Mouse (Mus musculus) cerebellum, adult 11 months (tissue): Measurements from ENCODE around the gene L3mbtl1.
A peak's percentile ranks its signal among the peaks of the same experiment; 100 is the strongest.
"Not testable (repeated sequence)": the region's sequence is repeated elsewhere in the genome, so short reads cannot be mapped to it uniquely, and the experiment has no call there.

Experiments used
- DNase-seq: peaks from one replicate; pipeline ENCODE4 v3.0.0; 2022

Gene L3mbtl1

DNA sequence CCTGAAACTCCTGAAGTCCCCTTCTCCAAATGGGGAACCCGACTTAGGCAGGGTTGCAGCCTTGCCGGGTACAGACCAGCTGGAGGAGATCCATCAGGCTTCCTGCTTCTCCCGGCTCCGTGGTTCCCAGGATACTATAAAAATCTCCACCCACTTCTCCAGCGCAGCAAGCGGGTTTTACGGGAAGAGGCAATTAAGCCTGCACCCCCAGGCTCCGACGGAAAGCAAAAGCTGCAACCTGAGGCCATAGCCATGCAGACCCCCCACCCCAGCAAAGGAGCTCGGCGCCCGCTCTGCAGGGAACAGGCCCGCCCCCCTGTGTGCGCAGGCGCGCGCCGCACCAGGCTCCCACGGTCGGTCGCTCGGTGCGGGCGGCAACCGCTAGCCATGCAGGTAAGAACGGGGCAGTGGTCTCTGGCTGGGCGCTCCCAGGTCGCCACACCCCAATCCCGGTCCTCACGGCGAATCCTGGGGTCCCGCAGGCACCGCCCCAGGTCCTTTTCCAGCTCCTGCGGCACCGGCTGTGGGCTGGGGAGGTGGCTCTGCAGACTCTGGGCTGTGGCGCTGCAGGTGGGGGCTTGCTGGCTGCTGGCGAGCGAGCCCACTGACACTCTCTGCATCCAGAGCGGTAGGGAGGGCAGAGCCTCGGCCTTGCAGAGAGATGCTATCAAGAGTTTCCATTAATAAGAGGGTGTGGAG is at the start of gene L3mbtl1:
Gene L3mbtl1 (plus strand): TSS at position 325 of the 699 bp plus-strand sequence.
- DNase-seq = peak; percentile 43

DNA sequence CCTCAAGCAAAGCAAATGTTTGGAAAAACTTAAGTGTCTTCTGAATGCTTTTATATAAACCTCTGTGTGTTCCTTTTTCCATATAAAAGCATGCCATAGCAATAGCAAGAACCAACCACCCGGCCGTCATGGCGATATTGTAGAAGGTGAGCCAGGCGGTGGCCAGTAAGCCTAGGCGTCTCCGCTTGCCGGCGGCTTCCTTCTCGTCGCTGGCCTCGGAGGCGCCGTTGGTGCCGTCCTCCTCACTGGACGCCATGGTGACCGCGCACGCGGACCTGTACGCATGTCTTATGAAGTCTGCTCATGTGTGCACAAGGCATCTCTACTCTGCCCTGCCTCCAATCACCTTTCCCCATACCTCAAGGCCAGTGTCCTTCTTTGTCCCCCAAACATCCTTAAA is 44.0 kb upstream of the L3mbtl1 start:
- DNase-seq = not testable (repeated sequence)

DNA sequence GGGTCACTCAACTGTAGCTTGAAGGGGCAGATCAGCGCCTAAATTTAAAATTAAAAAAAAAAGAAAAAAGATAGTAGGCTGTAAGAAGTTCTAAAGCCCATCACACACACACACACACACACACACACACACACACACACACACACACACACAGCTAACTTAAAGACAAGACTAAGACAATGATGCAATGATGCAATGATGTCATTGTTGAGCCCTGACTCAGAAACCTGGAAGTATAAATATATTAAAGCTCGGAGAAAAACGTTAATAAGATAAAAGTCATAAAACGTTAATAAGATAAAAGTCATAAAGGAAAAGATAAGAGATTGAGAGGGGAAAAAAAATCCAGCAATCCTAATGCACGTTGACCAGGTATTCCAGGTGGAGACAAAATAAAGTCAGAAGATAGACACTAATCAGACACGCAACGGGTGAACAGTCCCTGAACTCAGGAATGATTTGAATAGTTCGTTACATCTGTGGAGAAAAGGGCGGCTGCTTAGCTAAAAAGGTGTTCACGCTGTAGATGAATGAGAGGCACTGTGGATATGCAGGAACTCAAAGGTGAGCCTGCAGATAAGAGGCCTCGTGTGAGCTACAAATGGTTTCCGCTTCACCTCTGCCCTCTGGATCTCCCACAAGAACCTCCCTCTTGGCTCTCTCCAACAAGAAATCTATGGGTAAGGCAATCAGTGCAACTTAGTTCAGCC is 43.2 kb upstream of the L3mbtl1 start:
- DNase-seq = no peak

DNA sequence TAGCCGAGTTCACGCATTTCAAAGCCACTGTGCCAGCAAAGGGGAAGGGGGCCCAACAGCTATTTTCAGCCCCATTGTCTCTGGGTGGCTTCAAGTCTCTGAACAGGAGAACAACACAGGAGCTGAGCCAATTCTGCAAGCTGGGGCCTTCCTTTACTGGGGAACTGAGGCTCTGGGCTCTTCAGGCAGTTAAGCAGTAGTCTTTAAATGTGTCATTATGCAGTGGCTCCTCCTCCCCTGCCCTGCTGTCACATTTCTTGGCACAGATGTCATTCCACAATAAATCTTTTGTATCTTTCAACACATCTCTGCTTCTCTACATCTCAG is 42.7 kb upstream of the L3mbtl1 start:
- DNase-seq = no peak

DNA sequence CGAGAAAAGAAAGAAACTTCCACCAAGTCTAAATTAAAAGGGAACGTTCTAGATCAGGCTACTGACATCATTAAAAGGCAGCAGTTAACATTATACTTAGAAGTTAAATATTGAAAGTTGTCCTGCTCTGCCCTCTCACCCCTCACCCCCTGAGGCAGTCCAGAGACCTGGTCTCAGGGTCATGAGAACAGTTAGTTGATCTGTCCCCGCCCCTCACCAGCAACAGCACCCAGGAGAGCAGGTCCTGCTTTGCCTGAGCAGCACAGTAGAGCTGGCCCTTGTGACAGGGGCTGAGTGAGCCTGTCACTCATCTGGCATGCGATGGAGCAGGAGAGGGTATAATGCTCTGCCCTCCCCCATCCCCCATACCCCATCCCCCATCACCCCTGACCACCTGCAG is 37.4 kb upstream of the L3mbtl1 start:
- no peak for DNase-seq

DNA sequence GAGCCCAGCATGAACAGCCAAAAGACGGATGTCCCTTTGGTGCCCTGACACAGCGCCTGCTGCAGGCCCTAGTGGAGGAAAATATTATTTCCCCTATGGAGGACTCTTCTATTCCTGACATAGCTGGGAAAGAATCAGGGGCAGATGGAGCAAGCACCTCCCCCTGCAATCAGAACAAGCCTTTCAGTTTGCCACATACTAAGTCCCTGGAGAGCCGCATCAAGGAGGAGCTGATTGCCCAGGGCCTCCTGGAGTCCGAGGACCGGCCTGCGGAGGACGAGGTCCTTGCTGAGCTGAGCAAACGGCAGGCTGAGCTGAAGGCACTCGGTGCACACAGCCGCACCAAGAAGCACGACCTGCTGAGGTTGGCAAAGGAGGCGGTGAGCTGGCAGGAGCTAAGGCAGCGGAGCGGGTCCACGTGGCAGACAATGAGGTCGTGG is 35.2 kb upstream of the L3mbtl1 start:
- peak; percentile 57 for DNase-seq

DNA sequence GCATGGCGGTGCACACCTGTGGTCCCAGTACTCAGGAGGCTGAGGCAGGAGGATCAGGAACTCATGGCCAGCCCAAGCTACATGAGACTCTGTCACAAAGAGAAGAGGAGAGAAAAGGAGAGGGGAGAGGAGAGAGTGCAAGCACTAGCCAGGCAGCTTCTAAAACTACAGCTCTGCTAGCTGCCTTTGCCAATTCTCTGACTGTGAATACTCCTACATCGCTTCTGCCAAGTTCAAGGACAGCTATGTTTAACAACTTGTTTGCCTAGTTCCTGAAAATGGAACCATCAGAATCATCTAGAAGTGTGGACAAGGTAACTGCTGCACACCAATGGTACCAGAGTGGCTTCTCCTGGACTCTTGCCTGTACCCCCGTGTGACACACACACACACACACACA is 29.2 kb upstream of the L3mbtl1 start:
- no peak for DNase-seq

DNA sequence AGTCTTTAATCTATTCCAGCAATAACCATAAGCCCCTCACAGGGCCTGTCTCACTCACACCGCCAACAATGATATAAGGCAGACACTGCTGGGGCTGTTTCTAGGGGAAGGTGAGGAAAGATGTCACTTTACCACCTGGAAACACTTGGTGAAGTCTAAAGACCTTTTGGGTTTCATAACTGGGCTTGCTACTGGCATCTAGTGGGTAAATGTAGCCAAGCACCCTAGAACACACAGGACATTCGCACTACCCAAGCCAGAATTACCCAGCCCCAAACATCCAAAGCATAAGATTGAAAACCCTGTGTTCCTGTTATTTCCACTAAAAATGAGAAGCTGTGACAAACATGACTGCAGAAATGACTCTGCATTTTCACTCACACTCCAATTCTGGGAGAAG is 28.8 kb upstream of the L3mbtl1 start:
- no peak for DNase-seq

DNA sequence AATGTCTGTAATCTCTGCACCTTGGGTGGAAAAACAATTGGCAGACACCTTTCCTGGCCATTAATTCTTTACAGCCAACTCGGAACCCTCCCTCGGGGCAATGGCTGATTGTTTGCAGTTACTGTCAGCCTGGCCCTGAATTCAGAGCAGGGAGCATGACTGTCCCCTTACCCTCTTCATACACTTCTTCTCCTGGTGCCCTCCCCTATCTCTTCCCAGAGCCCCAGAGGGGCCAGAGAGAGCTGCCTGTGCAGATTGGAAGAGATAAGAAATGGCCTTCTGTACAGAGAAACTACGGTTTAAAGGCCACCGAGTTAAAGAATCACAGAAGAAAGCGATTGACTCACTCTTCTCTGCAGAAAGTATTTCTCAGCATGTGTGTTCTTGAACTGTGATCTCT is 23.3 kb upstream of the L3mbtl1 start:
- DNase-seq = no peak

DNA sequence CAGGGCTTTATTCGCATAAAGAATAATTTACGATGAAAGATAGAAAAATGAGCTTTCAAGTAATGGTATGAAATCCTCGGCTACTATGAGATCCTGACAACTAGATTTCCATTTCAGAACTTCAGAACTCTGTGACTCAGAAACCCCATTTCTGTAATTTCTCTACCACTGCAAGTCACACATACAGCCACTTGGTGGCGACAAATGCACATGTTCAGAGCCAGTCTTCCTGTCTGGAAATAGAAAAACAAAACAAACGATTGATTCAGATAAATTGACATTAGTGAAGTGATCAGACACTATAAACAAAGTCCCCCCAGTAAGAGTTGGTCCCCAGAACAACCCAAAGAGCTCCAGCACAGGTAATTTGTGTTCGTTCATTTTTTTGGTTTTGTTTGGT is 21.1 kb upstream of the L3mbtl1 start:
- DNase-seq = no peak

DNA sequence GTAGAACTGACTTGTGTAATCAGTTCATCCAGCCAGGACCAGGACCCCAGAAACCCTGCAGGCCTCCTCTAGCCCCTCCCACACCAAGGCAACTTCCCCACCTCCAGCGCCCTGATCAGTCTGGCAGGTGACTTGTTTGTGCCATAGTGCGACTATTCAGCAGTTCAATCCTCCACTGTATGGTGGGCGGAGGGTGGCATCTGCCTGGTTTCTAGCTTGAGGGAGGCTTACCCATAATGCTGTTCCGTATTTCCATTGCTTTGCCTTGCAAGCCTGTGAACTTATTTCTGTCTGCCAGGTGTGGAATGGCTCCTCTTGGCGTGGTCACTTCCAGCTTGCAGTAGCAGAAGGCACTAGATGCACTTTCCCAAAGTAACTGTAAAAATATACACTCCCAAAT is 20.4 kb upstream of the L3mbtl1 start:
- DNase-seq = no peak

DNA sequence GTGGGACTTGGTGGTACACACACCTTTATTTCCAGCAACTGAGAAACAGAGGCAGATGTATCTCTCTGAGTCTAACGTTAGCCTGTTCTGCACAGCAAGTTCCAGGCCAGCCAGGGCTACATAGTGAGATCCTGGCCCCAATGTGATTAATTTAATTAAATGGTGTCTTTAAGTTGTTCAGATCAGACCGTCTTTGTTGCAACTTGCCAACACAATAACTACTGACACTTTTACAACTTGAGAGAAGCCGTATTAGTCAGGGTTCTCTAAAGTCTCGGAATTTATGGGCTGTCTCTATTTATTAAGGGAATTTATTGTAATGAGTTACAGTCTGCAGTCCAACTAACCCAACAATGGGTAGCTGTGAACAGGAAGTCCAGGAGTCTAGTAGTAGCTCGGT is 19.1 kb upstream of the L3mbtl1 start:
- no peak for DNase-seq

DNA sequence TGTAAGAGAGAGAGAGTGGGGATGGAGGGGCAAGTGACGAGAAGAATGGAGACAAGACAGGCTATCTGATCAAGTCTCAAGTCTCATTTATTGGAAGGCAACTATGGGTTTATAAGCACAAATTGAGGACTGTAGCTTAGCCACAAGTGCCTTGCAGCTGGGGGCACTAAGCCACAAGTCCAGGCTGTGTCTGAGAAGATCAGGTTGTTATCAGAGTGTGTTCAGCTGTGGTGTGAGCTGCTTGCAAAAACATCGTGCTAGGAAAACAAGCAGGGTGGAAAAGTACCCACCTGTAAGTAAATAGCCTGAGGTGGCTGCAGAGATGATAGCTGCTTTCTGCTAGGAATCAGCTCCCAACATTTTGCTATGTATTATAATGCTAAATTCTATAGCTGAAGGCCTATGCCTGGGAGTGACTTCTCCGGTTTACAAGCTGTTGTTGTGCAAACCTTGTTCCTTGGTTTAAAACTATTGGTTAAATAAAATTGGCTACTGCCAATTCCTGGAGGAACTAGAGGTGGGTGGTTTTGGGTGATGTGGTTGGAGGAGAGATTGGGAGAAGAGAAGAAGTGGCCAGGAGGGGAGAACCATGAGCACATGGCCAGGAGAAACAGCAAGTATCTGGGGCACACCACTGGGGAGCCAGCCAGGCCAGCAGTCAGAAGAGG is 15.2 kb upstream of the L3mbtl1 start:
- no peak for DNase-seq

DNA sequence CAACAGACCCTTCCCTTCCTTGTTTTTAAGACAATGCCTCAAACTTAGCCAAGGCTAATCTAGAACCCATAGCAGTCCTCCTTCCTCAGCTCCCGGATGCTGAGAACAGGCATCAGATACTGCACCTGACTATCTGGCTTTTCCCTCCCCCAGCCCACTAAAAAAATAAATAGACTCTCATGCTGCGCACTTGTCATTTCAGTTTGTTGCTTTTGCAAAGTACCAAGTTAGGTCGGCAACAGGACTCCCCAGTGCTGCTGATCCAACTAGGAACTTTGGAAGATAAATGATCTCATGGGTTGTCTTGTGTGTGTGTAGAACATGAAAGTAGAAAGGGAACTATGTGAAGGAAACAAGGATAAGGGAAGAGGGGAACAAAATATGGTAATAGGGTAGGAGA is 13.6 kb upstream of the L3mbtl1 start:
- no peak for DNase-seq

DNA sequence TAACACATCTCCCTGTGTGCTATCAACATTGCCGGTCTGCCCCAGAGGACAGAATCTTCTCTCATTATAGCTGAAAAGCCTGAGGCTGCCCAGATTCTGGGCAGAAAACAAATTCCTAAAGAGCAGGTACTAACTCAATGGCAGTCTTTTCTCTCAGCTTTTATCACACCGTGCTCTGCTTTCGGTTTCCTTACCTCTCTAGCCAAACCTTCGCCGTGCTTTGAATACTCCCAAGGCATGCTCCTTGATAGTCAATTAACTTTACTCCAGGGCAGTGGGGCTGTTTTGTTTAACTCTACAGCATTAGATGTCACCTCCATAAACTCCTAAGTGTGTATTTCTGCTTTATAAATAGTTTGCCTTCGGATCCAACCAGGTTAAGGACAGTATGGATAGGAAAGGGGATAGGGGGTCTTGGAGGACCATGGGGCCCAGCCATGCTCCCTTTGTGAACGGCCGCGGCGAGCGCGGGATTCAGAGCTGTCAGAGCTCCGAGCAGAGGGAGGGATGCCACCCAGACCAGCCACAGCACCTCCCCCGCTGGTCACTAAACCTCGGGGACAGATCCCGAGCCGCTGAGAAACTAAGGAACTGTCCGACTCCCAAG is 12.7 kb upstream of the L3mbtl1 start:
- DNase-seq = no peak

DNA sequence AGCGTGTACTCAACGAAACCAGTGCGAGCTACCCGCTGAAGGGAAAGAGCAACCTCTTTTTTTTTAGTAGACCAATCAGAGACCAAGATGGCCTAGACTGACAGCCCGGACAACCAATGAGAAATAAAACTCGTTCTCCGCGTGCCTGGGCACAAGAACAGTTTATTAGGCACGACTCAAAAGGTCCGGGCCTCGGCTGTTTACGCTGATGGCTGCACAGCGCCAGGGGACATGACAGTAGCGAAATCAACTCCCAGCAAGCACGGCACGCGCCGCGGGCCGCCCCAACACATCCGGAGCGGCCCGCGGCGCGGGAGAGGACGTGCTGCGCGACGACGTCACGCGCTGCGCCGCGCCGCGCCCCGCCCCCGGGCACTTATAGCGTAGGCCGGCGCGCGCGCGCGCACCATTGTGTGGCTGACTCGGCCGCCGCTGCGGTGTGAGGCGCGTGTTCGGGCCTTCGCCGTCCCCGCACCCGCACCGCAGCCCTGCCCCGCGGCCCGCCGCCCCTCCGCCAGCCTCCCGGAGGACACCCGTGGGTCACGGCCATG is 12.1 kb upstream of the L3mbtl1 start, which contains the start of gene Srsf6:
Gene Srsf6 (plus strand): TSS at position 406 of the 551 bp plus-strand sequence.
- peak; percentile 88 for DNase-seq

DNA sequence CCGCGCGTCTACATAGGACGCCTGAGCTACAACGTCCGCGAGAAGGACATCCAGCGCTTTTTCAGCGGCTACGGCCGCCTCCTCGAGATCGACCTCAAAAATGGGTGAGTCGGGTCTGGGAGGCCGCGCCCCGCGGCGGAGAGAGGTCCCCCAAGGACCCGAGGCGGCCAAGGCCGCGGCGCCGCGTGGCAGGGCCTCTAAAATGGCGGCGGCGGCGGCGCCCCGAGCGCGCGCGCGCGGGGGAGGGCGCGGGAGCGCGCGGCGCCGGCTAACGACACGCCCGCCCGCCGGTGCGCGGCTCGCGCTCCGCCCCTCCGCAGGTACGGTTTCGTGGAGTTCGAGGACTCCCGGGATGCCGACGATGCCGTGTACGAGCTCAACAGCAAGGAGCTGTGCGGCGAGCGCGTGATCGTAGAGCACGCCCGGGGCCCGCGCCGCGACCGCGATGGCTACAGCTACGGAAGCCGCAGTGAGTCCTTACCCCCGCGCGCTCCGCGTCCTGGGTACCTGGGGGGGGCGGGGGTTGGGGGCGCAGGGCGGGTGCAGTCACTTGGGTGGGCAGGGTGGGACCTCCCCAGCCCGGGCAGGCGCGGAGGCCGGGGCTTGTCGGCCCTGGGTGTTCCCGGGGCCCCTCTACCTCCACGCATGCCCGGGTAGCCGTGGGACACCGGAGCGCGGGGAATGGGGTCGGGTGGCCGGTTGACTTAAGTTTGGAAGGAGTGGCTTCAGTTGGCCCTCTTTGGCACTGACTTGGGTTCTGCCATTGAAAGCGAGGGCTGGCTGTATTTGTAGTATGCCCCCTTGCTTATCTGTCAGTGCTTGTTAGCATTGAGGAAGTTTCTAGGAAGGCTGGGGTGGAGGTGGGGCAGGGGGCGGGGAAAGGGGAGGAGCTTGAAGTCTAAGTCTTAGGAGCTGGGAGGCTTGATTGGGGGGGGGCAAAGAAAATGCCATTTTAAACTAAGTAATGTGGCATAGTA is 11.3 kb upstream of the L3mbtl1 start:
- peak; percentile 70 for DNase-seq

DNA sequence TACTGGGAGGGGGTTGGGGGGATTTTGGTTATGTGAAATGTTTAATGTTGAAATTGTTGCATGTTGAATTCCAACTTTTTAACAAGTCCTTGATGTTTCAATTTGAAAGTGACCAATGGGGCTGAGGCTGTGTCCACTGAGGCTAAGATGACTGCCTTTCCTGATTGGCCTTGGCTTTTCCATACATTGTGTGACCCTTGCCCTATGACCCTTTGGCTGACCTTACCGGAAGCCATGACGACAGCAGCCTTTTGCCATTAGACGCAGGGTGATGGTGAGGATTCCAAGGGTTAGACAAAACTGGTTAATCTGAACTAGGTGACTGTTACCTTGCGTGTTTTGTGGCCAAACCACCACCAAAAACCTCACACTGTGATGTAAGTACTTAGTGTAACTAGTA is 10.6 kb upstream of the L3mbtl1 start:
- DNase-seq = peak; percentile 49

DNA sequence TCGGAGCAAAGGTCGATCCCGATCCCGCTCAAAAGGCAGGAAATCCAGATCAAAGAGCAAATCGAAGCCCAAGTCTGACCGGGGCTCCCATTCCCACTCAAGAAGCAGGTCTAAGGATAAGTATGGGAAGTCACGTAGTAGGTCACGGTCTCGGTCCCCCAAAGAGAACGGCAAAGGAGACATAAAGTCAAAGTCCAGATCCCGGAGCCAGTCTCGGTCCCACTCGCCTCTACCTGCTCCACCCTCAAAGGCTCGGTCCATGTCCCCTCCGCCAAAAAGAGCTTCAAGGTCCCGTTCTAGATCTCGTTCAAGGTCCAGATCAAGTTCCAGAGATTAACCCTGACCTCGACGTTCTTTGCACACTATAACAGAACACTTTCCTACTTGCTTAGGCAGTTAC is 8.9 kb upstream of the L3mbtl1 start:
- DNase-seq = no peak

DNA sequence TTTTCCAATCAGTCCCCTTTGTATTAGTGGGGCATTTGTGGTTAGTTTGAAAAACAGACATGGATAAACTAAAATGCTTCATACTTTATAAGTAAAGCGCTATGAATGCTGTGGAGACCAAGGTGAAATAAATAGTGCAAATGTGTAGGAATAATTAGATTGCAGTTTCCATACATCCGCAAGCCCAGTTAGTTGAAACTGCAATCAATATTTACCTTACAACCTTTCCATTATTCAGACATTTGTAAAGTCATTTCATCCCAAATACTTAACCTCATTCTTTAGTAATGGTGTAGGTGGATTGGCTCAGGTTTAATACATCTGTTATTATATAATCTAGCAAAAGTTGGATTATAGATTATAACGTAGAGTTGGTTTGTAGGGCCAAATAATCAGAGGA is 7.6 kb upstream of the L3mbtl1 start:
- no peak for DNase-seq

DNA sequence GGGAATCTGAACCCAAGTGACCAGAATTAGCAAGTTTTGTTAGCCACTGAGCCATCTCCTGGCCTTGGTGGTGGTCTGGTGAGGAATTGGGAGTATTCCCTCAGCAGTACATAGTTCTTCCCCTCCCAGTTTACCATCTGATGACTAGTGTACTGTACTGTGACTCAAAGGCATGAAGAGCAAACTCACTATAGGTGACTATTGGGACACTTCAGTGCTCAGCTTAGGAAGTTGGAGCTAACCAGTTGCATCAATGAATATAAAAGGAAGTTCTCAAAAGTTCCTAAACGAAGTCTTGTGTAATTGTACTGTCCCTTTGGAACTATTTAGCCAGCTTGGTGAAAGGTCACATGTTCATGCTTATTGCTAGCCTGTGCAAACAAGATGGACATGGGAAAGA is 3.7 kb upstream of the L3mbtl1 start:
- DNase-seq = no peak

DNA sequence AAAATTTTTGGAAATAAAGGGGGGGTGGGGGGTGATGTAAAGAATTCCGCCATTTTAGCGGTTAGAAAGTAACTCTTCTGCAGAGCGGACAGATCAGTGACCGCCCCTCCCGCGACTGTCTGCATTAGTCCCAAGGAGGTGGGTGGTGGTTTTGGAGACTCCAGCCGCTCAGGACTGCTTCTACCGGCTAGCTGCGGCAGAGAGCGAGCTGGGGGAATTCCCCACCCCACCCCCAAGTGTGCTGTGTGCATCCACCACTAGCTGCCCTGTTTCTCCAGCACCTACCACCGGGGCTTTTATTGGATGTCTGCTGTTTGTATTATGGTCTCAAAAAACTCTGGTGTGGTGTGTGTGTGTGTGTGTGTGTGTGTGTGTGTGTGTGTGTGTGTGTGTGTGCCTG is 659 bp downstream of the L3mbtl1 start:
- DNase-seq = no peak
